Mouse (Mus musculus) inflammation-experienced regulatory T-cells (primary cell): ENCODE results near the gene Apoa5. TPM values are rescaled to one million over a fixed set of nuclear protein-coding genes. Genes with fewer than 3 reads are reported as not detected.

Experiments
- polyA plus RNA-seq, 2 experiments: library from polyadenylated mRNA; unstranded; fragments of 100-300 nt; shearing (Covaris generic); gene quantifications; one replicate each; pipeline ENCODE4 v1.2.1; 2017

Apoa5 gene
- polyA plus RNA-seq: not detected

GRCm38 (mm10) chr9:46268343-46268873, at the start of gene Apoa5:
Apoa5 (plus strand) TSS chr9:46268633.

GRCm38 (mm10) chr9:46228491-46228890, 39.9 kb upstream of the Apoa5 start, which contains the start of gene Apoa1:
Apoa1 (plus strand) TSS chr9:46228580.

GRCm38 (mm10) chr9:46235596-46235648, 33.0 kb upstream of the Apoa5 start, which contains the start of gene Apoc3:
Apoc3 (minus strand) TSS chr9:46235636.

GRCm38 (mm10) chr9:46240526-46241153, 27.8 kb upstream of the Apoa5 start, which contains the start of gene Apoa4:
Apoa4 (plus strand) TSS chr9:46240696.

GRCm38 (mm10) chr9:46272677-46273454, 4.4 kb downstream of the Apoa5 start, which contains the start of gene Zpr1:
Zpr1 (plus strand) TSS chr9:46273064.

GRCm38 (mm10) chr9:46282631-46283436, 14.4 kb downstream of the Apoa5 start, which contains the start of gene Bud13:
Bud13 (plus strand) TSS chr9:46283008.

GRCm38 (mm10) chr9:46319886-46320285, 51.5 kb downstream of the Apoa5 start, which contains the start of gene 4931429L15Rik:
4931429L15Rik (minus strand) TSS chr9:46319986.

Other genes with a start within 250 kb of the Apoa5 start
- gene Apoa1, start 40.1 kb upstream of the Apoa5 start, polyA plus RNA-seq: 1 to 10 TPM in 1 of 2 experiments, not detected in 1; 1.5 TPM
- gene Apoc3, start 33.0 kb upstream of the Apoa5 start, polyA plus RNA-seq: not detected
- under 1 TPM in 1 of 2 experiments, not detected in 1; 0.13 TPM for gene Apoa4, start 27.9 kb upstream of the Apoa5 start, polyA plus RNA-seq
- gene Zpr1, start 4.4 kb downstream of the Apoa5 start, polyA plus RNA-seq: 100 to 1,000 TPM; 102 to 141 TPM
- gene Bud13, start 14.4 kb downstream of the Apoa5 start, polyA plus RNA-seq: 10 to 100 TPM; 21.1 to 39.4 TPM
- gene 4931429L15Rik, start 51.4 kb downstream of the Apoa5 start, polyA plus RNA-seq: not detected